Mouse (Mus musculus): Measurements from ENCODE around the gene Vinac1. TPM values are rescaled to one million over a fixed set of nuclear protein-coding genes. Genes with fewer than 3 reads are reported as not detected.

The Vinac1 gene
- polyA plus RNA-seq, 1 experiment from 2014 or later, result not detected

DNA sequence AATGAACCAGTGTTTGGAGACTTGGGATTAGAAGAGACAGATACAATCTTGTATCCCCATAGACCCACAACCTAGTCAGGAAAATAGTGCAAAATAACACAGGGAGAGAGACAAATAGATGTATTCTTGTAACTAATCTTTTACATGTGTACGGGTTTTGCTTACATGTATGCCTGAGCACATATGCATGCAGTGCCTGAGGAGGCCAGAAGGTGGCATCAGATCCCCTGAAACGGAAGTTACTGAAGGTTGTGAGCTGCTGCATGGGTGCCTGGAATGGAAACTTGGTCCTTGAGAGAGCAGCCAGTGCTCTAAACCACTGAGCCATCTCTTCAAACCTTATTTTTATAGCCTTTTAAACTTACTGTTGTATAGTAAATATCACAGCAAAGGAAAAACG, 30.3 kb upstream of the Vinac1 start:
- ATAC-seq (replicated peaks; ENCODE audit: insufficient number of reproducible peaks, low FRiP score, low TSS enrichment), result no peak
- H3K4me3 ChIP-seq (ENCODE audit: low read depth, low read length), result no peak overlapping the region
- H3K9me3 ChIP-seq (replicated peaks; ENCODE audit: control insufficient read depth, low read length), result no peaks in the 10 kb centered on the region
- H3K4me1 ChIP-seq (ENCODE audit: control insufficient read depth, insufficient read depth, low read length), result no peaks in the 10 kb centered on the region
- 76% methylated on average over 3 of the region's 3 CpGs for WGBS (ENCODE audit: insufficient replicate concordance)
- H3K36me3 ChIP-seq (ENCODE audit: control insufficient read depth, insufficient read depth, low read length), result peaks cover 8% of the 10 kb centered on the region
- no peak overlapping the region for H3K4me2 ChIP-seq
- H3K27me3 ChIP-seq (ENCODE audit: control insufficient read depth, insufficient read depth, low read length), result no peaks in the 10 kb centered on the region
- H3K27ac ChIP-seq (ENCODE audit: low read depth, low read length), result no peak overlapping the region
- no peak overlapping the region for H3K9ac ChIP-seq (ENCODE audit: low read depth, low read length)

DNA sequence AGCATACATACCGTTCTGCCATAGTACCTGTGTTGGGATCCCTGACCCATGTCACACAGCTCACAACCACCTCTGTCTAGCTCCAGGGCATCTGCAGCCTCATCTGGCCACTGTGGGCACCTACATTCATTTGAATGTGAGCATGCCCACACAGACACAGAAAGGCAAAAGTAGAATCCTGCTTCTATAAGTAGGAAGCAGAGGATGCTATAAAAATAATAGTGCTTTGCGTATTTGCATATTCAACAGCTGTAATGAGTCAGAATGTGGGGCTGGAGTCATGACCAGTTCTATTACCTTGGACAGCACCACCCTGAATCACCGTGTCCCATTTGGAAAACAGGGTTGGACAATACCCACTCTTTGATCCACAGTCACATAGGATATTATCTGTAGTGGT, 22.3 kb upstream of the Vinac1 start:
- Histone ChIP-seq H3K27ac (ENCODE audit: low read depth, low read length) (no peak overlapping the region), H3K4me3 (ENCODE audit: low read depth, low read length) (no peak overlapping the region), H3K4me2 (no peak overlapping the region), H3K4me1 (ENCODE audit: control insufficient read depth, insufficient read depth, low read length) (peaks cover 5% of the 10 kb centered on the region; the same call in 1 of the 2 replicates), H3K36me3 (ENCODE audit: control insufficient read depth, insufficient read depth, low read length) (no peaks in the 10 kb centered on the region), H3K9me3 (replicated peaks; ENCODE audit: control insufficient read depth, low read length) (no peaks in the 10 kb centered on the region), H3K9ac (ENCODE audit: low read depth, low read length) (no peak overlapping the region), H3K27me3 (ENCODE audit: control insufficient read depth, insufficient read depth, low read length) (no peaks in the 10 kb centered on the region)
- ATAC-seq (replicated peaks; ENCODE audit: insufficient number of reproducible peaks, low FRiP score, low TSS enrichment), result no peak
- WGBS (ENCODE audit: insufficient replicate concordance), result 82% methylated on average over 3 of the region's 3 CpGs

DNA sequence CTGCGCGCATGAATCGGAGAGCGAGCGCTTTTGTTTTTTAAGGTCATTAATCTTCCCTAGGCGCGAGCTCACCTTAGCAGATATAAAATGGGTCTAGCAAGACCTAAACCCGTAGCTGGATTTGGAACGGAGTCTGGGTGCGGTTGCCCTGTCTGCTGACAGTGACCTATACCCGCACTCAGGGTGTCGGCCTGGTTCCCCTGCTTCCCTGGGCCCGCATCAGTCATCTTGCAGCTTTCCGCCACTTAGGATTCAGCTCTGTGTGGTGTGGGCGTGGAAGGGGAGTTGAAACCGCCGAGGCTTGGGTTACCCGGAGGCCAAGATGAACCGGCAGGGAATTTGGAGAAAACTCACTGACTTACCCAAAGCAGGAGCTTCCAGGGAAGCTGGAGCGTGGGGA, 18.4 kb upstream of the Vinac1 start:
- peak overlapping the region; percentile 89 for H3K4me3 ChIP-seq (ENCODE audit: low read depth, low read length)
- no peaks in the 10 kb centered on the region for H3K9me3 ChIP-seq (replicated peaks; ENCODE audit: control insufficient read depth, low read length)
- 0 out of 2 replicates have a peak overlapping the region, but pooled peaks have one; percentile 41 for H3K27ac ChIP-seq (ENCODE audit: low read depth, low read length)
- peak; percentile 69 for ATAC-seq (replicated peaks; ENCODE audit: insufficient number of reproducible peaks, low FRiP score, low TSS enrichment)
- peaks cover 5% of the 10 kb centered on the region; the same call in 1 of the 2 replicates for H3K4me1 ChIP-seq (ENCODE audit: control insufficient read depth, insufficient read depth, low read length)
- H3K36me3 ChIP-seq (ENCODE audit: control insufficient read depth, insufficient read depth, low read length), result no peaks in the 10 kb centered on the region
- under 1% methylated on average over 20 of the region's 20 CpGs for WGBS (ENCODE audit: insufficient replicate concordance)
- H3K4me2 ChIP-seq, result peak overlapping the region; percentile 91
- H3K27me3 ChIP-seq (ENCODE audit: control insufficient read depth, insufficient read depth, low read length), result no peaks in the 10 kb centered on the region
- peak overlapping the region; percentile 88 for H3K9ac ChIP-seq (ENCODE audit: low read depth, low read length)

DNA sequence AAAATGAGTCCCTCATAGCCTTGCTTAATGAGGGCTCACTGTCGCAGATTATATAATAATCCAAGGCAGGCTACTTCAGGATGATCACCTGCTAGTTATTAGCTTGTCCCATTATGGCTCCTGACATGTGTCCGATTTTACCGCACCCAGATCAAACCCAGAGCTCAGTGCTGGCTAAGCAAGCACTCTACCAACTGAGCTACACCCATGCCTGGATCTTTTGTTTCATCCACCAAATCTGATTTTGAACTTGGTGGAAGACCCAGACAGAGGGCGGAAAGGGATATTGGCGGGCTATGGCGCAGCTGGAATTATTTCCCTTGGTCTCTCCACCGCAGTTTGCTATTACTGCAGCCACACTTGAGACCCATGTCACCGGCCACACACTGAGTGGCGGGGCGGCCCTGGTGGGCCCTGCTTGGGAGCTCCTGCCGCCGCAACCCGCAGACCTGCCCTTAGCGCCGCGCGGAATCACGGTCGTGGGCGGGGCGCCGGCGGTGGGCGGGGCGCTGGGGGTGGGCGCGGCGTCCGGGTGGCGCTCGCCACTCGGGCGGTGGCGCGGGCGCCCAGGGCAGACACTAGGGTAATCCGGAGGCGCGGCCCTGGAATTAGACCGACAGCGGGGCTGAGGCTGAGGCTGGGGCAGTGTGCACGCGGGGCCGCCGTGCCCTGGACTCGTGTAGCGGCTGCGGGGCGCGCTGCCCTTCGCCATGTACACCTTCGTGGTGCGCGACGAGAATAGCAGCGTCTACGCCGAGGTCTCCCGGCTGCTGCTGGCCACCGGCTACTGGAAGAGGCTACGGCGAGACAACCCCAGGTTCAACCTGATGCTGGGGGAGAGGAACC, 17.7 kb upstream of the Vinac1 start, which contains the start of gene Ttl:
Gene Ttl, plus strand, starts transcription at position 506 of the 846 bp plus-strand sequence.
- 2% methylated on average over 61 of the region's 62 CpGs for WGBS (ENCODE audit: insufficient replicate concordance)
- H3K27ac ChIP-seq (ENCODE audit: low read depth, low read length), result peak within 1 kb of the TSS; percentile 41; the same call in 1 of the 2 replicates

DNA sequence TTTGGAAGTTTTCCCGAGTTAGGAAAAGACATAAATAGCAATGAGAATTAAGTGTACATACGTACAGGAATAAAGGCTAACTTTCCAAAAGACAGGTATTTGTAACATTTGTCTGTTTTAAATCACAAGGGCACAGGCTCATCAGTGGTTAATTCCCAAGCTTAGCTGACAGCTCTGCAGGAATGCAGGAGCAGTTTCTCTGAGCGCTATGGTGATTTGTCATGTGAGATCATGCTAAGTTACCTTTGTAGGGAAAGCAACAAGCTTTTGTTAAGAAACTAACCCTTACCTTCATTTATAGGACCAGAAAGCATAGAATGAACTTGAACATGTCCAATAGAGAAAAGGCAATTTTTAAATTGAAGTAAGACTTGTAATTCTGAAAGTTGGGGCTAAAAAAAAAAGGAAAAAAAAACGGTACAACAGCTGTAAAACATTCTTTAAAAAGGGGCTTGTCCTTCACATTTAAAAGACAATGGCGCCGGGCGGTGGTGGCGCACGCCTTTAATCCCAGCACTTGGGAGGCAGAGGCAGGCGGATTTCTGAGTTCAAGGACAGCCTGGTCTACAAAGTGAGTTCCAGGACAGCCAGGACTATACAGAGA, 13.6 kb upstream of the Vinac1 start:
- no peak overlapping the region for H3K27ac ChIP-seq (ENCODE audit: low read depth, low read length)
- no peak for ATAC-seq (replicated peaks; ENCODE audit: insufficient number of reproducible peaks, low FRiP score, low TSS enrichment)
- H3K9me3 ChIP-seq (replicated peaks; ENCODE audit: control insufficient read depth, low read length), result no peaks in the 10 kb centered on the region
- 66% methylated on average over 10 of the region's 10 CpGs for WGBS (ENCODE audit: insufficient replicate concordance)
- peaks cover 1% of the 10 kb centered on the region; the same call in 1 of the 2 replicates for H3K4me1 ChIP-seq (ENCODE audit: control insufficient read depth, insufficient read depth, low read length)
- no peak overlapping the region for H3K4me2 ChIP-seq
- no peak overlapping the region for H3K9ac ChIP-seq (ENCODE audit: low read depth, low read length)
- no peak overlapping the region for H3K4me3 ChIP-seq (ENCODE audit: low read depth, low read length)
- no peaks in the 10 kb centered on the region for H3K27me3 ChIP-seq (ENCODE audit: control insufficient read depth, insufficient read depth, low read length)
- no peaks in the 10 kb centered on the region for H3K36me3 ChIP-seq (ENCODE audit: control insufficient read depth, insufficient read depth, low read length)

More for the DNA sequence above, 17.7 kb upstream of the Vinac1 start, which contains the start of gene Ttl:
- ATAC-seq (replicated peaks; ENCODE audit: insufficient number of reproducible peaks, low FRiP score, low TSS enrichment), result peak; percentile 93
- Histone ChIP-seq H3K4me1 (ENCODE audit: control insufficient read depth, insufficient read depth, low read length) (peaks cover 5% of the 10 kb centered on the region; the same call in 1 of the 2 replicates), H3K4me2 (peak within 1 kb of the TSS; percentile 91), H3K9ac (ENCODE audit: low read depth, low read length) (peak within 1 kb of the TSS; percentile 88), H3K27me3 (ENCODE audit: control insufficient read depth, insufficient read depth, low read length) (no peaks in the 10 kb centered on the region), H3K9me3 (replicated peaks; ENCODE audit: control insufficient read depth, low read length) (no peaks in the 10 kb centered on the region), H3K36me3 (ENCODE audit: control insufficient read depth, insufficient read depth, low read length) (no peaks in the 10 kb centered on the region), H3K4me3 (ENCODE audit: low read depth, low read length) (peak within 1 kb of the TSS; percentile 89)

DNA sequence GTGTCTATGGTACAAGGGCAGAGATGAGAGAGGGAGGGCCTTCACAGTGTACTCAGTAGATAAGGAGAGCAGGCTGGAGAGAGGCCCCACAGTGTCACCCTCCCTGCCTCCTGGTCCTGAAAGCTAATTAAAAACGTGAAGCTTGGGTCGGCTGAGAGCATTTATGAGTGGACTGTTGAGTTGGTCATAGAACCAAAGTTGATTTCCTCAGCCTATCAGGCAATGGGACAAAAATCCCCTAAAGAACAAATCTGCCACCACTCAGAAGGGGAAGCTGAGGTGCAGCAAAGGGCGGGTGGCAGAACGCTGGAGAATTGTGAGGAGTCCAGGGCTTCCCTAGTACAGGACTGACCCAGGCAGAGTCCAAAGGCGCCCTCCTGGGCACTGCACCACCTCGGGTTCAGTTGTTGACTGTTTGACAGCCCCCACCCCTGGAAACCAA, 10.0 kb upstream of the Vinac1 start:
- Histone ChIP-seq H3K4me1 (ENCODE audit: control insufficient read depth, insufficient read depth, low read length) (no peaks in the 10 kb centered on the region), H3K9me3 (replicated peaks; ENCODE audit: control insufficient read depth, low read length) (no peaks in the 10 kb centered on the region), H3K4me3 (ENCODE audit: low read depth, low read length) (no peak overlapping the region), H3K36me3 (ENCODE audit: control insufficient read depth, insufficient read depth, low read length) (no peaks in the 10 kb centered on the region), H3K4me2 (no peak overlapping the region), H3K27ac (ENCODE audit: low read depth, low read length) (no peak overlapping the region), H3K27me3 (ENCODE audit: control insufficient read depth, insufficient read depth, low read length) (no peaks in the 10 kb centered on the region), H3K9ac (ENCODE audit: low read depth, low read length) (no peak overlapping the region)
- no peak for ATAC-seq (replicated peaks; ENCODE audit: insufficient number of reproducible peaks, low FRiP score, low TSS enrichment)
- 79% methylated on average over 6 of the region's 6 CpGs for WGBS (ENCODE audit: insufficient replicate concordance)

DNA sequence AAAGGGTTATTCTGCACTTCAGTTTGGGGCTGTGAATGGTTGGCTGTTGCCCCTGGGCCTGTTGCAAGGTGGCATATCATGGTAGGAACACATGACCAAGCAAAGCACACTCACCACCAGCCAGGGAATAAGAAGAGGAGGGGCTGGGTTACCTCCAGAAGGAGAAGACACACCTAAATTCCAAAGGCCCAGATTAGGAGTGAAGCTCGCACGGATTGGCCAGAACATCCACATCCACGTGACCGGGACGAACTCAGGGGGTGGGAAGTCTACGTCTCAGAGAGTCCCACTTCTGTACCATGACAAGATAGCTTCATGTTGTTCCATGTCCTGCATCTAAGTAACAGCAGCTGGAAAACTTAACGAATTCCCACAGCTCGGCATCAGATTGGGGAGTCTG, 9.3 kb upstream of the Vinac1 start:
- H3K27me3 ChIP-seq (ENCODE audit: control insufficient read depth, insufficient read depth, low read length), result no peaks in the 10 kb centered on the region
- H3K4me3 ChIP-seq (ENCODE audit: low read depth, low read length), result no peak overlapping the region
- no peak for ATAC-seq (replicated peaks; ENCODE audit: insufficient number of reproducible peaks, low FRiP score, low TSS enrichment)
- no peak overlapping the region for H3K9ac ChIP-seq (ENCODE audit: low read depth, low read length)
- H3K4me2 ChIP-seq, result no peak overlapping the region
- H3K4me1 ChIP-seq (ENCODE audit: control insufficient read depth, insufficient read depth, low read length), result no peaks in the 10 kb centered on the region
- WGBS (ENCODE audit: insufficient replicate concordance), result 85% methylated on average over 8 of the region's 8 CpGs
- H3K36me3 ChIP-seq (ENCODE audit: control insufficient read depth, insufficient read depth, low read length), result no peaks in the 10 kb centered on the region
- no peak overlapping the region for H3K27ac ChIP-seq (ENCODE audit: low read depth, low read length)
- no peaks in the 10 kb centered on the region for H3K9me3 ChIP-seq (replicated peaks; ENCODE audit: control insufficient read depth, low read length)

DNA sequence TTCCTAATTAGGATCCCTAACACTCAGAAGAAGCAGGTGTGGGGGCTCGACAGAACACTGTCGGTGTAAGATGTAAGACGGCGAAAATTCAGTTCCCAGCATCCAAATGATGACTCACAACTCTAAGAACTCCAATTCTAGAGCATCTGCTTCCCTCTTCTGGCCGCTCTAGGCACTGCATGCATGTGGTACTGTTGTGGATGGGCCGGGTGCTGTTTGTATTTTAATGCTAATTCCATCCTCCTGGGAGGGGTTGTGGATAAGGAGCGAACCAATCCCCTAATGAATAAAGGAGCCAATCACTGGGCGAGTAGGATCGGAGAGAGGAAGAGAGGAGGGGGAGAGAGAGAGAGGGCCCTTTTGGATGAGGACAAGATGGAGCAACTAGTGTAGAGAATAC, 8.6 kb upstream of the Vinac1 start:
- H3K4me3 ChIP-seq (ENCODE audit: low read depth, low read length), result no peak overlapping the region
- no peaks in the 10 kb centered on the region for H3K9me3 ChIP-seq (replicated peaks; ENCODE audit: control insufficient read depth, low read length)
- H3K9ac ChIP-seq (ENCODE audit: low read depth, low read length), result no peak overlapping the region
- H3K4me1 ChIP-seq (ENCODE audit: control insufficient read depth, insufficient read depth, low read length), result no peaks in the 10 kb centered on the region
- H3K36me3 ChIP-seq (ENCODE audit: control insufficient read depth, insufficient read depth, low read length), result no peaks in the 10 kb centered on the region
- ATAC-seq (replicated peaks; ENCODE audit: insufficient number of reproducible peaks, low FRiP score, low TSS enrichment), result no peak
- no peaks in the 10 kb centered on the region for H3K27me3 ChIP-seq (ENCODE audit: control insufficient read depth, insufficient read depth, low read length)
- H3K27ac ChIP-seq (ENCODE audit: low read depth, low read length), result no peak overlapping the region
- no peak overlapping the region for H3K4me2 ChIP-seq
- 41% methylated on average over 9 of the region's 9 CpGs for WGBS (ENCODE audit: insufficient replicate concordance)
